Mouse (Mus musculus): ENCODE data around the gene Nthl1. TPM values are rescaled to one million over a fixed set of nuclear protein-coding genes. Genes with fewer than 3 reads are reported as not detected.

Nthl1 gene
- polyA plus RNA-seq, 1 experiment from 2014 or later = 23.3 TPM

DNA sequence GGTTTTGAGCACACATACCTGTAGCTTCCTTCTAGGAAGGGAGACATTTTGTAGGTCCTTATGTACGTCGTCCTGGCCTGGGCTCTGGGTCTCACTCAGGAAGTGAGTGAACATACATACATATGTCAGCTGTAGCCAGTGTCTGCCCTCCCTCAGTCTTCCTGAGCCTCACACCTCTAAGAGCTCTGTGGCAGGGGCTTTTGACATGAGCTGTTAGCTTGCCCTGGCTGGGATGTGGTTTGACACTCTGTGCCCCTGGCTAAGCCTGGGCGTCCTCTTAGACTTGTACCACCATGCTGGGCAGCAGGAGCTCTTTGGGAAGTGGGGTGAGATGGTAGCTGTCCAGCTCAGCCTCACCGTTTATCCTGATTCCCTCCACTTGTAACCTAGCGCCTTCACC lies 38.9 kb downstream of the Nthl1 start:
- 80% methylated on average over 5 of the region's 5 CpGs for WGBS
- H3K27ac ChIP-seq = no peak overlapping the region
- H3K9me3 ChIP-seq = no peaks in the 10 kb centered on the region
- no peak for ATAC-seq (ENCODE audit: insufficient number of reproducible peaks, insufficient read depth, low FRiP score, low TSS enrichment, low read depth)
- 0 out of 2 replicates have a peak overlapping the region, but pooled peaks have one; percentile 99 for H3K4me3 ChIP-seq (replicated peaks)
- H3K4me1 ChIP-seq (replicated peaks) = peaks cover 31% of the 10 kb centered on the region
- H3K36me3 ChIP-seq = peaks cover 4% of the 10 kb centered on the region; the same call in 1 of the 2 replicates
- peak overlapping the region; percentile 44 for H3K9ac ChIP-seq (replicated peaks)
- H3K4me2 ChIP-seq = peak overlapping the region; percentile 85
- H3K27me3 ChIP-seq = no peaks in the 10 kb centered on the region

DNA sequence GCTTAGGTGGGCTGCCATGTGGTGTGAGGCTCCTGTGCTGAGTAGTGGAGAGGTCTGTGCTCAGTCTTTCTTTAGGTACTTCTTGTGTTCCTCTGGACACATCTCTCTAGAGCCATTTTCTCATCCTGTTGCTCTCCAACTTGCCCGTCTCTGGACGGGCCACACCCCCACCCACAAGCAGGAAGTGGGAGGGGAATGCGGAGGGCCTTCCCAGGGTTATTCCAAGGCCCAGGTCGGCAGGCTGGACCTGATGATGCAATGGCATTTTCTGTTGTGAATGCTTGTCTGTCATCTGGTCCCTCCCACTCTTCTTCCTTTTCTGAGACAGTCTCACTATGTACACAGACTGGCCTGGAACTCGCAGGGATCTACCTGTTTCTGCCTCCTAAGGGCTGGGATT lies 39.7 kb downstream of the Nthl1 start:
- no peak overlapping the region for H3K27ac ChIP-seq
- H3K4me1 ChIP-seq (replicated peaks) = peaks cover 31% of the 10 kb centered on the region
- H3K27me3 ChIP-seq = no peaks in the 10 kb centered on the region
- H3K9ac ChIP-seq (replicated peaks) = peak overlapping the region; percentile 44
- H3K4me2 ChIP-seq = peak overlapping the region; percentile 85
- H3K9me3 ChIP-seq = no peaks in the 10 kb centered on the region
- H3K4me3 ChIP-seq (replicated peaks) = no peak overlapping the region
- H3K36me3 ChIP-seq = peaks cover 12% of the 10 kb centered on the region
- WGBS = 22% methylated on average over 5 of the region's 5 CpGs
- no peak for ATAC-seq (ENCODE audit: insufficient number of reproducible peaks, insufficient read depth, low FRiP score, low TSS enrichment, low read depth)

DNA sequence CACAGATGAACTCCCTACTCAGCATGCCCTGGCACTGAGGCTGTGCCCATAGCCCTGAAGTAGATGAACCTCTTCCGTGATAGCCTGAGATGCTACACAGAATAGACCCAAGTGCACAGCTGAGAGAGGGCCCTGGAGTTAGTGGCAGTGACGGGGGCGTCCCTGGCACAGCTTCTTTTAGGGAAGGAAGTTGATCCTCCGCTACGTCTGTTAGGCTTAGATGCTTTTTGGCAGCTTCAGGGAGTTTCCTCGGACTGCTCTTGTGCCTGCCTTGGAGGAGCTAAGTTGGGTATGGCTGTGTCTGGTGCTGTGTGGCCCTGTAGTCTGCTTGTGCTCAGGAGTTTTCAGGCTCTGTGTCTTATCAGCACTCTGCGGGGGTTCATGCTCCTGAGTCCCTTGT lies 41.8 kb downstream of the Nthl1 start:
- Histone ChIP-seq H3K36me3 (peaks cover 33% of the 10 kb centered on the region), H3K9ac (replicated peaks) (peak overlapping the region; percentile 40; the same call in 1 of the 2 replicates), H3K27ac (no peak overlapping the region), H3K27me3 (no peaks in the 10 kb centered on the region), H3K4me3 (replicated peaks) (no peak overlapping the region), H3K4me2 (no peak overlapping the region), H3K9me3 (no peaks in the 10 kb centered on the region), H3K4me1 (replicated peaks) (peaks cover 25% of the 10 kb centered on the region)
- ATAC-seq (ENCODE audit: insufficient number of reproducible peaks, insufficient read depth, low FRiP score, low TSS enrichment, low read depth) = no peak
- 85% methylated on average over 7 of the region's 7 CpGs for WGBS

DNA sequence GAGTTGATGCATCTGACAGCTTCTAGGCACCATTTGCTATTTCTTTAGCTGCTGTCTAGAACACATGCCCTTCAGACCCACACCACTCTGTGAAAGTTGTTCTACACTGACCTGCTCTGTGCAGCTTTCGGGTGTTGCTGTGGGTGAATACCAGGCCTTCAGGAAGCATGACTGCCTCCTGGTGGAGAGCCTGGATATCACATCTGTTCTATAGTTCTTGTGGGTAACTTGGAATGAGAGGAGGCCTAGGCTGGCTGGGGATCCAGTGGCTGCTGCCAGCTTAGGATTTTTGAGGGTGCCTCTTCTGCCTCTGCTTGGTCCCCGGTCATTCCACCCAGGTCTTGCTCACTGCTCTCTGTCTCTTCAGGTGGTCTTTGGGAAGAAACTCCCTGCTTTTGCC lies 43.7 kb downstream of the Nthl1 start:
- Histone ChIP-seq H3K4me1 (replicated peaks) (peaks cover 15% of the 10 kb centered on the region), H3K9ac (replicated peaks) (no peak overlapping the region), H3K9me3 (no peaks in the 10 kb centered on the region), H3K36me3 (peaks cover 53% of the 10 kb centered on the region), H3K27me3 (no peaks in the 10 kb centered on the region), H3K27ac (no peak overlapping the region), H3K4me2 (no peak overlapping the region), H3K4me3 (replicated peaks) (no peak overlapping the region)
- WGBS = 63% methylated on average over 2 of the region's 2 CpGs
- no peak for ATAC-seq (ENCODE audit: insufficient number of reproducible peaks, insufficient read depth, low FRiP score, low TSS enrichment, low read depth)

DNA sequence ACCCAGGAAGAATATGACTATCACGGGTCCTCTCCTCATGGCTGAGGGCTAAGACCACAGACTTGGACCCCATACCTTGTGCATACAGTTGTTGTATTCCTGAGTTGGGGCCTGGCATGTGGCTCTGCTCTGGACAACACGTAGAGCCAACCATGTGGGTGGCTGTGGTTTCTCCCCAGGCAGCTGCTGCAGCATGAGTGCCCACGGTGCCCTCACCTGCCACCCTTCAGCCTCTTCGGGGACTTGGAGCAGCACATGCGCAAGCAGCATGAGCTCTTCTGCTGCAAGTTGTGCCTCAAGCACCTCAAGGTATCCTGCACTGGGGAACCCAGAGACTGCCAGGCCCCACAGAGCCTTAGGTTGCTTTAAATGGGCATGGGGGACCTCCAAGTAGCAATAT lies 44.4 kb downstream of the Nthl1 start:
- no peak for ATAC-seq (ENCODE audit: insufficient number of reproducible peaks, insufficient read depth, low FRiP score, low TSS enrichment, low read depth)
- WGBS = 91% methylated on average over 5 of the region's 5 CpGs
- no peaks in the 10 kb centered on the region for H3K9me3 ChIP-seq
- H3K4me3 ChIP-seq (replicated peaks) = no peak overlapping the region
- H3K27me3 ChIP-seq = no peaks in the 10 kb centered on the region
- no peak overlapping the region for H3K27ac ChIP-seq
- H3K36me3 ChIP-seq = peaks cover 59% of the 10 kb centered on the region
- no peak overlapping the region for H3K9ac ChIP-seq (replicated peaks)
- no peak overlapping the region for H3K4me2 ChIP-seq
- H3K4me1 ChIP-seq (replicated peaks) = peaks cover 8% of the 10 kb centered on the region

DNA sequence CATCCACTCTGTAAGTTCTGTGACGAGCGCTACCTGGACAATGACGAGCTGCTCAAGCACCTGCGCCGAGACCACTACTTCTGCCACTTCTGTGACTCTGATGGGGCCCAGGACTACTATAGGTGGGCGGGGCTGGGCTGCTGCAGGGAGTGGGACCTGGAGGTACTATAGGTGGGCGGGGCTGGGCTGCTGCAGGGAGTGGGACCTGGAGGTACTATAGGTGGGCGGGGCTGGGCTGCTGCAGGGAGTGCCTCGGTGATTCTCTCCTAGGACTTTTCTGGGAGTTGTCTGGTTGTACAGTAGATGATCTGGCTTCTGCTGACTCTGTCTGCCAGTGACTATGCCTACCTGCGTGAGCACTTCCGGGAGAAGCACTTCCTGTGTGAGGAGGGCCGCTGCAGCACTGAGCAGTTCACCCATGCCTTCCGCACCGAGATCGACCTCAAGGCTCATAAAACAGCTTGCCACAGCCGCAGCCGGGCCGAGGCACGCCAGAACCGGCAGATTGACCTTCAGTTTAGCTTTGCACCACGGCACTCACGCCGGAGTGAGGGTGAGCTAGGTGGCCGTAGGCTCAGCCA lies 45.1 kb downstream of the Nthl1 start:
- Histone ChIP-seq H3K9me3 (no peaks in the 10 kb centered on the region), H3K36me3 (peaks cover 67% of the 10 kb centered on the region), H3K27ac (no peak overlapping the region), H3K9ac (replicated peaks) (no peak overlapping the region), H3K27me3 (no peaks in the 10 kb centered on the region), H3K4me2 (no peak overlapping the region), H3K4me1 (replicated peaks) (peaks cover under 1% of the 10 kb centered on the region; the same call in 1 of the 2 replicates), H3K4me3 (replicated peaks) (no peak overlapping the region)
- ATAC-seq (ENCODE audit: insufficient number of reproducible peaks, insufficient read depth, low FRiP score, low TSS enrichment, low read depth) = no peak
- WGBS = 86% methylated on average over 24 of the region's 24 CpGs

DNA sequence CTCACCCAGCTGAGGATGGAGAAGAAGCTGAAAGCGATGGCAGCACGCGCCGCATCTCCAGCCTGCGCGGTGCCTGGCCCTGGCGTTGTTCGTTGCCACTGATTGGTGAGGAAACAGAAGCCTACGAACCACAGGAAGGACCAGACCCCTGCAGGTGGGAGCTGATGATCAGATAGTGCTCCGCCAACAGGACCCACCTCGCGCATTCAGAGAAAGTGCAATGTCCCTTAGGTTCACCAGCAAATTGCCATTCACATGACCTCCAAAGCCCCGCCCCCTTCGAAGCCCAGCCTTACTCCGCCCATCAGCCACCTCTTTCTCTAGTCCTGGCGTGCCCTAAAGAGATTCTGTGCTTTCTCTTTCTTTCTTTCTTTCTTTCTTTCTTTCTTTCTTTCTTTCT lies 54.0 kb downstream of the Nthl1 start:
- Histone ChIP-seq H3K4me1 (replicated peaks) (peaks cover 15% of the 10 kb centered on the region), H3K36me3 (peaks cover 11% of the 10 kb centered on the region), H3K27ac (no peak overlapping the region), H3K4me2 (peak overlapping the region; percentile 44), H3K27me3 (peaks cover 56% of the 10 kb centered on the region), H3K4me3 (replicated peaks) (peak overlapping the region; percentile 16; the same call in 1 of the 2 replicates), H3K9ac (replicated peaks) (no peak overlapping the region), H3K9me3 (no peaks in the 10 kb centered on the region)
- ATAC-seq (ENCODE audit: insufficient number of reproducible peaks, insufficient read depth, low FRiP score, low TSS enrichment, low read depth) = no peak
- WGBS = 22% methylated on average over 16 of the region's 16 CpGs

DNA sequence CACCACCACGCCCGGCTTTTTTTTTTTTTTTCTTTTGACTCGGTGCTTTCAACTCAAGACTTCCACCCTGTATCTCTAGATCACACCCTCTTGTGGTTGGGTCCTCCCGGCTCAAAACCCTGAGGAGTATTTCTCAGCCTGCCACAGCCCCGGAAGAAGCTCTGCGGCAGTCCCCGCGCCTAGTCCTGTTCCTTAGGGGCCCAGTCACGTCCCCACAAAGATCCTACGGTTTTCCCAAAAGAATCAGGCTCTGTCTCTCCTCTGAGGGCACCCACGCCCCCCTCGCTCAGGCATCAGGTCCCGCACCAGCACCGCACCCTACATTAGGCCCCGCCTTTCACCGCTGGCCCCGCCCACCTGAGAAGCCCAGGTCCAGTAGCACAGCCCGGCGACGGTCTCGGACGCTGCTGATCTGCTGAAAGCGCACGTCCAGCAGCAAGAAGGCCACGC lies 54.7 kb downstream of the Nthl1 start:
- Histone ChIP-seq H3K4me3 (replicated peaks) (peak overlapping the region; percentile 29), H3K36me3 (peaks cover 8% of the 10 kb centered on the region), H3K4me2 (peak overlapping the region; percentile 52), H3K27me3 (peaks cover 61% of the 10 kb centered on the region), H3K4me1 (replicated peaks) (peaks cover 15% of the 10 kb centered on the region), H3K9ac (replicated peaks) (peak overlapping the region; percentile 37; the same call in 1 of the 2 replicates), H3K9me3 (no peaks in the 10 kb centered on the region), H3K27ac (no peak overlapping the region)
- 3% methylated on average over 25 of the region's 25 CpGs for whole genome bisulfite sequencing
- ATAC-seq (ENCODE audit: insufficient number of reproducible peaks, insufficient read depth, low FRiP score, low TSS enrichment, low read depth) = no peak

DNA sequence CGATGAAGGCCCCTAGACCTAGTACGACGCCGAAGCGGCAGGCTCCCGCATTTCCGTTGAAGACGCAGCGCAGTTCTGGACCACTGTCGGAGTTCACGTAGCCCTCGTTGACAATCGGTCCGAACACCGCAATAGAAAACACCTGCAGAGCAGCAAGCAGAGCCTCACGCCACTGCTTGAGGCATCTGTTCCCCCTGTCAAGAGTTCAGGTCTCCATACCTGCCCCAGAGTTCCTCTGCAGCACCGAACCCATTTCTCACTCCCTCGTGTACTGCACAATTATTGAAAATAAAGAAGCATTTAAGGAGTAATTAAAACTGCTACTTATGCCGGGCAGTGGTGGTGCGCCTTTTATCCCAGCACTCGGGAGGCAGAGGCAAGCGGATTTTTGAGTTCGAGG lies 55.1 kb downstream of the Nthl1 start:
- H3K9me3 ChIP-seq = no peaks in the 10 kb centered on the region
- H3K27me3 ChIP-seq = peaks cover 63% of the 10 kb centered on the region
- peaks cover 8% of the 10 kb centered on the region for H3K36me3 ChIP-seq
- WGBS = 18% methylated on average over 23 of the region's 23 CpGs
- peaks cover 15% of the 10 kb centered on the region for H3K4me1 ChIP-seq (replicated peaks)
- ATAC-seq (ENCODE audit: insufficient number of reproducible peaks, insufficient read depth, low FRiP score, low TSS enrichment, low read depth) = no peak
- H3K4me3 ChIP-seq (replicated peaks) = peak overlapping the region; percentile 29
- peak overlapping the region; percentile 52 for H3K4me2 ChIP-seq
- peak overlapping the region; percentile 37; the same call in 1 of the 2 replicates for H3K9ac ChIP-seq (replicated peaks)
- H3K27ac ChIP-seq = no peak overlapping the region

Small RNA genes lying within 50 kb of the gene (microRNA-seq; reads per million reads assigned to microRNA genes)
- not detected for gene Gm24589

Other genes starting within 250 kb of the Nthl1 start
- gene Rnps1, start 218.1 kb upstream of the Nthl1 start, polyA plus RNA-seq (2016; fragmentation: Nextera tagmentation; extraction: Ambion mirVana) = 362 and 373 TPM in 2 replicates
- 95.6 and 102 TPM in 2 replicates for gene Eci1, start 206.0 kb upstream of the Nthl1 start, polyA plus RNA-seq (2016; fragmentation: Nextera tagmentation; extraction: Ambion mirVana)
- 2.8 and 3.4 TPM in 2 replicates for gene Dnase1l2, start 189.6 kb upstream of the Nthl1 start, polyA plus RNA-seq (2016; fragmentation: Nextera tagmentation; extraction: Ambion mirVana)
- gene E4f1, start 162.4 kb upstream of the Nthl1 start, polyA plus RNA-seq (2016; fragmentation: Nextera tagmentation; extraction: Ambion mirVana) = 37.2 and 45.6 TPM in 2 replicates
- gene Pgp, start 162.3 kb upstream of the Nthl1 start, polyA plus RNA-seq (2016; fragmentation: Nextera tagmentation; extraction: Ambion mirVana) = 54.9 and 56.6 TPM in 2 replicates
- not detected in 2 replicates for gene Bricd5, start 158.8 kb upstream of the Nthl1 start, polyA plus RNA-seq (2016; fragmentation: Nextera tagmentation; extraction: Ambion mirVana)
- gene Mlst8, start 153.6 kb upstream of the Nthl1 start, polyA plus RNA-seq (2016; fragmentation: Nextera tagmentation; extraction: Ambion mirVana) = 34.7 and 35.5 TPM in 2 replicates
- gene Caskin1, start 144.1 kb upstream of the Nthl1 start, polyA plus RNA-seq (2016; fragmentation: Nextera tagmentation; extraction: Ambion mirVana) = 6.1 and 6.5 TPM in 2 replicates
- gene Traf7, start 104.7 kb upstream of the Nthl1 start, polyA plus RNA-seq (2016; fragmentation: Nextera tagmentation; extraction: Ambion mirVana) = 97.4 and 101 TPM in 2 replicates
- 3.2 and 4.0 TPM in 2 replicates for gene Rab26, start 98.5 kb upstream of the Nthl1 start, polyA plus RNA-seq (2016; fragmentation: Nextera tagmentation; extraction: Ambion mirVana)
- 23.2 and 32.2 TPM in 2 replicates for gene Pkd1, start 82.8 kb upstream of the Nthl1 start, polyA plus RNA-seq (2016; fragmentation: Nextera tagmentation; extraction: Ambion mirVana)
- gene Tsc2, start 50 bp upstream of the Nthl1 start, polyA plus RNA-seq (2016; fragmentation: Nextera tagmentation; extraction: Ambion mirVana) = 68.6 and 77.7 TPM in 2 replicates
- gene Slc9a3r2, start 17.6 kb downstream of the Nthl1 start, polyA plus RNA-seq (2016; fragmentation: Nextera tagmentation; extraction: Ambion mirVana) = 58.9 and 59.3 TPM in 2 replicates
- 0.49 and 1.3 TPM in 2 replicates for gene Npw, start 25.8 kb downstream of the Nthl1 start, polyA plus RNA-seq (2016; fragmentation: Nextera tagmentation; extraction: Ambion mirVana)
- gene Zfp598, start 37.0 kb downstream of the Nthl1 start, polyA plus RNA-seq (2016; fragmentation: Nextera tagmentation; extraction: Ambion mirVana) = 24.5 and 28.4 TPM in 2 replicates
- 7.5 and 8.2 TPM in 2 replicates for gene Syngr3, start 57.3 kb downstream of the Nthl1 start, polyA plus RNA-seq (2016; fragmentation: Nextera tagmentation; extraction: Ambion mirVana)
- gene Gfer, start 63.5 kb downstream of the Nthl1 start, polyA plus RNA-seq (2016; fragmentation: Nextera tagmentation; extraction: Ambion mirVana) = 49.7 and 53.5 TPM in 2 replicates
- gene Noxo1, start 63.6 kb downstream of the Nthl1 start, polyA plus RNA-seq (2016; fragmentation: Nextera tagmentation; extraction: Ambion mirVana) = 1.7 and 1.8 TPM in 2 replicates
- 99.7 and 103 TPM in 2 replicates for gene Tbl3, start 75.0 kb downstream of the Nthl1 start, polyA plus RNA-seq (2016; fragmentation: Nextera tagmentation; extraction: Ambion mirVana)
- gene Rnf151, start 85.4 kb downstream of the Nthl1 start, polyA plus RNA-seq (2016; fragmentation: Nextera tagmentation; extraction: Ambion mirVana) = 0.29 and 0.41 TPM in 2 replicates
- 1,161 and 1,172 TPM in 2 replicates for gene Rps2, start 85.4 kb downstream of the Nthl1 start, polyA plus RNA-seq (2016; fragmentation: Nextera tagmentation; extraction: Ambion mirVana)
- gene Ndufb10, start 91.8 kb downstream of the Nthl1 start, polyA plus RNA-seq (2016; fragmentation: Nextera tagmentation; extraction: Ambion mirVana) = 206 and 217 TPM in 2 replicates
- gene Rpl3l, start 95.1 kb downstream of the Nthl1 start, polyA plus RNA-seq (2016; fragmentation: Nextera tagmentation; extraction: Ambion mirVana) = not detected in 2 replicates
- gene Msrb1, start 104.0 kb downstream of the Nthl1 start, polyA plus RNA-seq (2016; fragmentation: Nextera tagmentation; extraction: Ambion mirVana) = 22.7 and 24.1 TPM in 2 replicates
- 2.7 and 4.0 TPM in 2 replicates for gene Hs3st6, start 120.3 kb downstream of the Nthl1 start, polyA plus RNA-seq (2016; fragmentation: Nextera tagmentation; extraction: Ambion mirVana)
- gene Meiob, start 171.6 kb downstream of the Nthl1 start, polyA plus RNA-seq (2016; fragmentation: Nextera tagmentation; extraction: Ambion mirVana) = not detected in 2 replicates
- 26.3 and 27.6 TPM in 2 replicates for gene Hagh, start 207.5 kb downstream of the Nthl1 start, polyA plus RNA-seq (2016; fragmentation: Nextera tagmentation; extraction: Ambion mirVana)
- gene Fahd1, start 217.7 kb downstream of the Nthl1 start, polyA plus RNA-seq (2016; fragmentation: Nextera tagmentation; extraction: Ambion mirVana) = 18.6 and 22.5 TPM in 2 replicates
- 0.37 and 0.43 TPM in 2 replicates for gene Igfals, start 233.3 kb downstream of the Nthl1 start, polyA plus RNA-seq (2016; fragmentation: Nextera tagmentation; extraction: Ambion mirVana)